Mouse (Mus musculus) cerebellum, adult 2 months (tissue): ENCODE results near the gene Aff1. TPM values are rescaled to one million over a fixed set of nuclear protein-coding genes. Genes with fewer than 3 reads are reported as not detected.

Source experiments
- DNase-seq, 2 experiments: peaks; one replicate each; pipeline ENCODE4 v3.0.0; 2021
- H3K27ac ChIP-seq: fragments of 200-500 bp; 2 replicates; pipeline ENCODE4 v1.5.1; 2012; ENCODE audit warnings: low read length, control low read depth, inconsistent platforms; ENCODE audit not compliant: insufficient read depth
- H3K27me3 ChIP-seq: fragments of 200-500 bp; 2 replicates; pipeline ENCODE4 v1.6.1; 2012; ENCODE audit warnings: inconsistent platforms, mild to moderate bottlenecking, low read length, moderate library complexity; ENCODE audit not compliant: control insufficient read depth, insufficient read depth
- H3K4me1 ChIP-seq: fragments of 200-500 bp; 2 replicates; pipeline ENCODE4 v1.6.1; 2011; ENCODE audit warnings: low read length; ENCODE audit not compliant: control insufficient read depth, insufficient read depth
- H3K4me3 ChIP-seq: fragments of 200-500 bp; replicated peaks from 2 replicates; pipeline ENCODE3; 2011; ENCODE audit warnings: mild to moderate bottlenecking, low read depth, low read length, control low read depth; ENCODE audit not compliant: insufficient read depth
- CTCF ChIP-seq: fragments of 200-500 bp; IDR thresholded peaks from 2 replicates; pipeline ENCODE4 v1.5.1; 2011; ENCODE audit warnings: low read depth, mild to moderate bottlenecking, control low read depth, low read length, moderate library complexity, borderline replicate concordance; ENCODE audit not compliant: insufficient read depth
- POLR2A ChIP-seq: fragments of 200-500 bp; IDR thresholded peaks from 2 replicates; pipeline ENCODE4 v1.6.1; 2011; ENCODE audit warnings: low read length, control low read depth, borderline replicate concordance; ENCODE audit not compliant: insufficient read depth
- WGBS: fragments of 180-500 bp; shearing (Covaris S2); methylation state at CpG from one replicate; pipeline ENCODE4 v1.1.7; 2018; 5-methylcytosine and 5-hydroxymethylcytosine counted together
- polyA plus RNA-seq: library from polyadenylated mRNA; depleted of rRNA; stranded (reverse); fragments of >200 nt; gene quantifications from 2 replicates; pipeline ENCODE4 v1.2.3, GENCODE M21; 2012

The Aff1 gene
- polyA plus RNA-seq, 1 experiment, result 9.3 TPM

DNA sequence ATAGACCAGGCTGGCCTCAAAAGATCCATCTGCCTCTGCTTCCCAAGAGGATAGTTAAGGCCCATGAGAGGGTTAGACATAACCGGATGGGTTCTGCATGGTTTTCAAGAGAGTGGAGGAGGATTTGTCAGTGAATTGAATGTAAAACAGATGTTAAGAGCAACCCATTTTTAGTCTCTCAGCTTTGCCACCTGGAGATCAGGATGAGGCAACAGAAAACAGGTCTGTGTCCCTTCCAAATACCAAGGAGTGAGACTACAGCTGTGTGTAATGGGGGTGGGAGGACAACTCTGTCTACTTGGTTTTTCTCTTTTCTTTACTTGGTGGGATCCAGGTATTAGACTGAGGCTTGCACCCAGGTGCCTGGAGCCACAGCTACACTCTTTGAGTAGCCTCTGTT is 37.1 kb downstream of the Aff1 start:
- H3K4me1 ChIP-seq, result no peaks in the 10 kb centered on the region
- no peak overlapping the region for H3K4me3 ChIP-seq
- H3K27me3 ChIP-seq, result no peaks in the 10 kb centered on the region
- H3K27ac ChIP-seq, result no peak overlapping the region
- DNase-seq, result no peak
- TF ChIP-seq CTCF, result no peak
- WGBS, result 73% methylated on average over 1 of the region's 1 CpGs

DNA sequence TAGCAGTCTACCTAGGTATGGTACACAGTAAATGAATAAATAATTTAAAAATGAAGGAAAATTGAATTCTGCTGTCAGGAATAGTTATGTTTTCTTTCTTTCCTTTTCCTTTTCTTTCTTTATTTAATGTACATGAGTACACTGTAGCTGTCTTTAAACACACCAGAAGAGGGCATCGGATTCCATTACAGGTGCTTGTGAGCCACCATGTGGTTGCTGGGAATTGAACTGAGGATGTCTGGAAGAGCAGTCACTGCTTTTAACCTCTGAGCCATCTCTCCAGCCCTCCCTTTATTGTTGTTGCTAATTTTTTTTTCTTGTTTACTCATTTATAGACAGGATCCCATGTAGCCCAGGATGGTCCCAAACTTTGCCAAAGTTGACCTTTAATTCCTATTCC is 38.0 kb downstream of the Aff1 start:
- TF ChIP-seq POLR2A (no peak), CTCF (no peak)
- Histone ChIP-seq H3K27me3 (no peaks in the 10 kb centered on the region), H3K27ac (no peak overlapping the region), H3K4me3 (no peak overlapping the region), H3K4me1 (no peaks in the 10 kb centered on the region)
- WGBS, result 95% methylated on average over 1 of the region's 1 CpGs
- no peak for DNase-seq

DNA sequence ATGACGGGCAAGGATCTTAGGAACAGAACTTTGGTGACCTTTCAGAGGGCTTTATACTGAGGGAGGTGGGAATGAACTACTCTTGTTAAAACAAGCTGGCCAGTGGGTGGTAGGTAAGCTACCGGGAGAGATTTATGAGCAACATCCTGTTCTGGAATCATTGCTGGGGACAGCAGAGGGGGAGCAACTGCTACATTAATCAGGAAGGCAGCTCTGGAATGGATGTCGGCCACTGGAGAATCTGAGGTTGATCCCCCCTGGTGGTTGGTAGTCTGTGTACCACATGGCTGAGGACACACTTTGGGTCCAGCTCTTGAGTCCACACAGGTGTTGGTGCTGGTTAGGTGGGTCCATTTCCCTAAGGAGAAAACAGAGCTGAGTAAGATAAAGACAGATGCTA is 38.6 kb downstream of the Aff1 start:
- Histone ChIP-seq H3K27ac (no peak overlapping the region), H3K4me3 (no peak overlapping the region), H3K27me3 (no peaks in the 10 kb centered on the region), H3K4me1 (no peaks in the 10 kb centered on the region)
- no peak for DNase-seq
- TF ChIP-seq POLR2A (no peak), CTCF (no peak)
- WGBS, result 70% methylated on average over 3 of the region's 3 CpGs

DNA sequence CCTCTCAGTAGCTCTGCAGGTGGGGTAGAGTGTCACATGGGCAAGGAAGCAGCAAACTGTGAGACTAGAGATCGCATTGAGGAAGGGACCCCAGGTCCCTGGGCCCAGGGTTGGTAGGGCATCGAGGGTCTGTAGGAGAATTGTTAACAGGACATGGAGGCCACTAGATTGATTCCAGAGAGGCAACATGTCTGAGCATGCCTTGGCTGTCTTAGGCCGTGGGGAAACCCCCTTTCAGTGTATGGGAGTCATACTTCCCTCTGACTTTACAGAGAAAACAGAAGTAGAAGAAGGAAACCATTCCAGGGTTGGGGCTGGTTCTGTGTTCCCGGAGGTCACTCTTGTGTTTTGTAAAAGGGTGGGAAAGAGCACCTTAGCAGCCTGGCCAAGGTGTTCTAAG is 40.4 kb downstream of the Aff1 start:
- no peak for DNase-seq
- H3K27me3 ChIP-seq, result no peaks in the 10 kb centered on the region
- no peak overlapping the region for H3K4me3 ChIP-seq
- no peak overlapping the region for H3K27ac ChIP-seq
- no peak for TF ChIP-seq CTCF
- no peak for TF ChIP-seq POLR2A
- H3K4me1 ChIP-seq, result no peaks in the 10 kb centered on the region
- 86% methylated on average over 4 of the region's 4 CpGs for WGBS

- no peak overlapping the region for H3K27ac ChIP-seq
- H3K4me1 ChIP-seq, result no peaks in the 10 kb centered on the region
Observed at GRCm38 (mm10) chr5:103735411-103736112, 43.4 kb downstream of the Aff1 start.

GRCm38 (mm10) chr5:103736553-103737207 is 44.5 kb downstream of the Aff1 start:
- WGBS, result 76% methylated on average over 6 of the region's 6 CpGs

More at GRCm38 (mm10) chr5:103735411-103736112, 43.4 kb downstream of the Aff1 start:
- no peak for DNase-seq
- TF ChIP-seq CTCF (no peak), POLR2A (no peak)
- WGBS, result 71% methylated on average over 5 of the region's 5 CpGs
- H3K4me3 ChIP-seq, result no peak overlapping the region
- no peaks in the 10 kb centered on the region for H3K27me3 ChIP-seq

DNA sequence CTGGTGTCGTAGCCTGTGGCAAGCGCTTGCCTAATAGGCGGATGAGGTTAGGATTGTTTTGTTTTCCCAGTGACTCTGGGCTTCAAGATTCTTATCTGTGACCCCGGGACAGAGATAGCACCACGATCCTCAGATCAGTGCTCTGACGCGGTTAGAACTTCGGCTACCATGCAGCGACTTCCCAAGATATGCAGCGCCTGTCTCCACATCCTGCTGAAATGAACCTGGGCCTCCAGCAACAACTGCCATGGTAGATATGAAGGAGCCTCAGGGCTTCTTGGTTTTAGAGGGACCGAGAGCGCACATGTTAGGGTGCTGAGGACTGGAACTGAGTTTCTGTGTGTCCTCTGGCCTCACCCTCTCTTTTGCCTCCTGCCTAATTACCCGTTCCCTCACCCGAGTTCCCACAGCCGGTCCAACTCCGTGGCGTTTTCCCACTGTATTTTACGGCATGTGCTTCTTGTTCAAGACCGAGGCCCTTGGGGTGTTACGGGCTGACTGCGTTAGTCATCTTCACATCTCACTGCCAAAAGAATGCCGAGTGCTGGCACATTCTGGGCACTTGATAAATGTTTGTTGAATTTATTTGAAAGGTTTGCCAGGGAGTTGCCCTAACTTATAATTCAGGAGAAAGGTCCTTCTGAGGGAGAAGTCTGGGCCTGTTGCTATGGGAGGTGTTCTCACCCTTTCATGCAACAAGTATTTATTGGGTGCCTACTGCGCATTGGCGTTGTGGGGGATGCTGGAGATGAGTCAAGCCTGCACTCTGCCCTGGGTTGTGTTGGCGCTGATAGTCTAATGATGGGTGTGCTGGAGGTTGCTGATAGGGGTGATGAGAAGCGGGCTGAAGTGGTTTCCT is 45.3 kb downstream of the Aff1 start:
- H3K27ac ChIP-seq, result no peak overlapping the region
- no peak for DNase-seq
- no peaks in the 10 kb centered on the region for H3K27me3 ChIP-seq
- TF ChIP-seq CTCF, result no peak
- TF ChIP-seq POLR2A, result no peak
- 55% methylated on average over 26 of the region's 26 CpGs for WGBS
- H3K4me1 ChIP-seq, result no peaks in the 10 kb centered on the region
- no peak overlapping the region for H3K4me3 ChIP-seq

More at GRCm38 (mm10) chr5:103736553-103737207, 44.5 kb downstream of the Aff1 start:
- Histone ChIP-seq H3K4me3 (no peak overlapping the region), H3K27ac (no peak overlapping the region), H3K4me1 (no peaks in the 10 kb centered on the region), H3K27me3 (no peaks in the 10 kb centered on the region)
- TF ChIP-seq POLR2A, result no peak
- no peak for TF ChIP-seq CTCF
- no peak for DNase-seq

DNA sequence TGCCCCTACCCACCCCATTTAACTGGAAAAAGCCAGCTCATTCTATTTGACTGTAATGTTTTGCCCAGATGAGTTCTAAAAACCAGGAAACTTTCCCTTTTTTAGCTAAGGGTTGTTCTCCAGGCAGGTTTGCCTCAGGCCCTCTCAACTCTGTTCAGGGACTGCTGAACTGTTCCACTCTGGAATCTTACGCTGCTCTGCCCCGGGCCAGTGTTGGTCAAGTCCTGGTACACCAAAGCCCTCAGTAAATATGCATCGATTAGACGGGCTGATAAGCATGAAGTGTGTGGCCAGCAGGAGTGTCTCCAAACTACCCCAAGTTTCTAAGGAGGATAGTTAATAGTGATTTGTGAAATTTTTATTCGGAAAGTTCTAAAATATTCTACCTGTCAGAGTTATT is 46.3 kb downstream of the Aff1 start:
- TF ChIP-seq POLR2A, result no peak
- no peak for TF ChIP-seq CTCF
- Histone ChIP-seq H3K27ac (no peak overlapping the region), H3K4me3 (no peak overlapping the region), H3K4me1 (no peaks in the 10 kb centered on the region), H3K27me3 (no peaks in the 10 kb centered on the region)
- WGBS, result 74% methylated on average over 5 of the region's 5 CpGs
- no peak for DNase-seq
